ENCODE assay signal across 18 mouse cellular contexts in genomic region chr2:5125506-5125905, GRCm38 (mm10). TPM values are rescaled to one million over a fixed set of nuclear protein-coding genes. Genes with fewer than 3 reads are reported as not detected.
A peak's percentile ranks its signal among the peaks of the same experiment; 100 is the strongest.
DNase-seq lines count a peak whose midpoint lies in the region; ATAC-seq and TF ChIP-seq lines count a peak whose summit lies in the region.
"Had no signal": no experiment of that assay in that cellular context is flagged by ENCODE, and none has a peak within 500 bp of the region (broad histone marks: within the 10 kb centered on the region; RNA-seq: fewer than 3 reads in every experiment).

No protein-coding gene starts in this region.

- peaks cover 15% of the 10 kb centered on the region; the same call in 1 of the 2 replicates for H3K4me1 ChIP-seq in heart, embryonic 15.5 days (replicated peaks)
- H3K4me1 ChIP-seq in lung, embryonic 16.5 days (replicated peaks; ENCODE audit: control insufficient read depth, insufficient read depth, low read length) = peaks cover 5% of the 10 kb centered on the region; the same call in 1 of the 2 replicates
- no peaks in the 10 kb centered on the region for H3K4me1 ChIP-seq in lung, postnatal 0 days (ENCODE audit: insufficient read depth, low read depth, low read length)
- H3K4me1 ChIP-seq in liver, postnatal 0 days (ENCODE audit: insufficient read depth) = no peaks in the 10 kb centered on the region
- H3K4me1 ChIP-seq: forebrain, embryonic 15.5 days had no signal

- H3K4me2 ChIP-seq in heart, embryonic 15.5 days = no peak overlapping the region
- no peak overlapping the region for H3K4me2 ChIP-seq in lung, embryonic 16.5 days (ENCODE audit: low read depth, low read length)
- no peak overlapping the region for H3K4me2 ChIP-seq in lung, postnatal 0 days (replicated peaks; ENCODE audit: low read depth, low read length)
- H3K4me2 ChIP-seq in liver, postnatal 0 days (ENCODE audit: low read depth, low read length) = no peak overlapping the region
- H3K4me2 ChIP-seq: forebrain, embryonic 15.5 days; neural tube, embryonic 13.5 days had no signal

- H3K27ac ChIP-seq in heart, embryonic 15.5 days = peak overlapping the region; percentile 36
- H3K27ac ChIP-seq in lung, embryonic 16.5 days (ENCODE audit: low read length) = no peak overlapping the region
- H3K27ac ChIP-seq in lung, postnatal 0 days (ENCODE audit: low read length) = no peak overlapping the region
- no peak overlapping the region for H3K27ac ChIP-seq in liver, postnatal 0 days (ENCODE audit: low read depth)
- H3K27ac ChIP-seq: forebrain, embryonic 15.5 days; neural tube, embryonic 13.5 days had no signal

- peak; percentile 75 for ATAC-seq in heart, embryonic 15.5 days (replicated peaks; ENCODE audit: insufficient number of reproducible peaks, insufficient read depth, low FRiP score, low read depth)
- ATAC-seq in lung, embryonic 16.5 days (ENCODE audit: low read depth) = 0 out of 2 replicates have a peak, but pooled peaks have one; percentile 36
- ATAC-seq in lung, postnatal 0 days = no peak
- peak; percentile 31; the same call in 1 of the 2 replicates for ATAC-seq in liver, postnatal 0 days
- no peak for ATAC-seq in megakaryocyte progenitor cell, adult 5-6 weeks (replicated peaks; ENCODE audit: poor library complexity)
- ATAC-seq in CD4-positive, CD25-positive, alpha-beta regulatory T cell, adult 4 months = no peak
- ATAC-seq: forebrain, embryonic 15.5 days; midbrain, embryonic 16.5 days; Patski had no signal

- H3K9ac ChIP-seq in heart, embryonic 15.5 days = no peak overlapping the region
- no peak overlapping the region for H3K9ac ChIP-seq in lung, embryonic 16.5 days (ENCODE audit: low read length)
- H3K9ac ChIP-seq in lung, postnatal 0 days (replicated peaks; ENCODE audit: low read depth) = no peak overlapping the region
- no peak overlapping the region for H3K9ac ChIP-seq in liver, postnatal 0 days (replicated peaks)
- H3K9ac ChIP-seq: forebrain, embryonic 15.5 days; neural tube, embryonic 13.5 days had no signal

- H3K36me3 ChIP-seq in heart, embryonic 15.5 days = no peaks in the 10 kb centered on the region
- H3K36me3 ChIP-seq in lung, embryonic 16.5 days (ENCODE audit: control insufficient read depth, insufficient read depth, low read length) = no peaks in the 10 kb centered on the region
- H3K36me3 ChIP-seq in lung, postnatal 0 days (ENCODE audit: insufficient read depth, low read length) = no peaks in the 10 kb centered on the region
- no peaks in the 10 kb centered on the region for H3K36me3 ChIP-seq in liver, postnatal 0 days (replicated peaks; ENCODE audit: insufficient read depth, low read length)
- H3K36me3 ChIP-seq: forebrain, embryonic 15.5 days; neural tube, embryonic 13.5 days had no signal

- H3K27me3 ChIP-seq in heart, embryonic 15.5 days = no peaks in the 10 kb centered on the region
- no peaks in the 10 kb centered on the region for H3K27me3 ChIP-seq in lung, embryonic 16.5 days (ENCODE audit: control insufficient read depth, insufficient read depth, low read depth, low read length)
- H3K27me3 ChIP-seq in lung, postnatal 0 days (replicated peaks; ENCODE audit: insufficient read depth, low read length) = no peaks in the 10 kb centered on the region
- H3K27me3 ChIP-seq in liver, postnatal 0 days (ENCODE audit: insufficient read depth, low read length) = no peaks in the 10 kb centered on the region
- H3K27me3 ChIP-seq: forebrain, embryonic 15.5 days; neural tube, embryonic 13.5 days; Patski had no signal

- 6% methylated on average over 6 of the region's 6 CpGs for WGBS in heart, embryonic 15.5 days
- WGBS in lung, embryonic 16.5 days = 13% methylated on average over 6 of the region's 6 CpGs
- WGBS in lung, postnatal 0 days = 11% methylated on average over 6 of the region's 6 CpGs
- WGBS in liver, postnatal 0 days (ENCODE audit: insufficient replicate concordance) = 23% methylated on average over 6 of the region's 6 CpGs

- TF ChIP-seq EP300 in lung, postnatal 0 days (IDR thresholded peaks at IDR 0.05) = no peak
- peak; percentile 34; the same call in 1 of the 2 replicates for TF ChIP-seq EP300 in liver, postnatal 0 days (IDR thresholded peaks at IDR 0.05; ENCODE audit: low read depth)

- no peaks in the 10 kb centered on the region for H3K9me3 ChIP-seq in heart, embryonic 15.5 days (replicated peaks)
- H3K9me3 ChIP-seq in lung, embryonic 16.5 days (ENCODE audit: control insufficient read depth, low read length) = no peaks in the 10 kb centered on the region
- no peaks in the 10 kb centered on the region for H3K9me3 ChIP-seq in lung, postnatal 0 days (ENCODE audit: low read length)
- no peaks in the 10 kb centered on the region for H3K9me3 ChIP-seq in liver, postnatal 0 days (ENCODE audit: low read length)
- H3K9me3 ChIP-seq: forebrain, embryonic 15.5 days had no signal

- TF ChIP-seq CTCF in lung, postnatal 0 days (IDR thresholded peaks at IDR 0.05) = no peak
- no peak for TF ChIP-seq CTCF in liver, postnatal 0 days (IDR thresholded peaks at IDR 0.05; ENCODE audit: low read depth)

- DNase-seq in heart, postnatal 10 days = no peak
- DNase-seq in lung, postnatal 0 days (ENCODE audit: low spot score) = no peak
- DNase-seq in kidney, postnatal 10 days = peak; percentile 53
- no peak for DNase-seq in liver, postnatal 0 days
- DNase-seq: cerebellum, postnatal 14 days; gastrocnemius, postnatal 10 days; left cerebral cortex, postnatal 4 days; lung, postnatal 4 days; right cerebral cortex, adult 18-20 months; thymus, adult 18-20 months had no signal

- intact Hi-C loops in heart, postnatal 10 days (cut with DNase I) = no loop called here

- H3K4me3 ChIP-seq in heart, embryonic 15.5 days = no peak overlapping the region
- H3K4me3 ChIP-seq in lung, embryonic 16.5 days (ENCODE audit: low read length) = no peak overlapping the region
- H3K4me3 ChIP-seq in lung, postnatal 0 days (ENCODE audit: low read depth, low read length) = no peak overlapping the region
- H3K4me3 ChIP-seq in liver, postnatal 0 days (ENCODE audit: low read depth, low read length) = no peak overlapping the region
- H3K4me3 ChIP-seq: forebrain, embryonic 15.5 days; neural tube, embryonic 13.5 days had no signal

RNA-seq across cellular contexts. Expression of gene Ccdc3, which starts 12.1 kb away (rescaled TPM):
- 6.8 and 9.4 TPM in 2 replicates for polyA plus RNA-seq in heart, embryonic 15.5 days (2015; fragmentation: Nextera tagmentation; extraction: Ambion mirVana)
- total RNA-seq in heart, postnatal 10 days (2021) = 1 to 10 TPM; 8.2 to 8.6 TPM
- 1.6 and 1.9 TPM in 2 replicates for polyA plus RNA-seq in lung, embryonic 16.5 days (2015; fragmentation: Nextera tagmentation; extraction: Ambion mirVana)
- 6.5 TPM in 2 replicates for polyA plus RNA-seq in lung, postnatal 0 days (2015; fragmentation: Nextera tagmentation; extraction: Ambion mirVana)
- polyA plus RNA-seq in liver, postnatal 0 days (2015; fragmentation: Nextera tagmentation; extraction: Ambion mirVana) = 2.6 and 3.2 TPM in 2 replicates
- total RNA-seq in megakaryocyte progenitor cell, adult 5-6 weeks (2015) = not detected in 2 replicates
- not detected in 2 replicates for total RNA-seq in megakaryocyte progenitor cell, adult 5-6 weeks (2017)
- not detected for polyA plus RNA-seq in CD4-positive, CD25-positive, alpha-beta regulatory T cell, adult 4 months (2017; shearing (Covaris generic))

Comparison
In these comparisons a context has a peak if more than half of its experiments do, and no peak if none do; other contexts are left out.
1. ATAC-seq: peak in heart, embryonic 15.5 days (single experiment), lung, embryonic 16.5 days (single experiment) and liver, postnatal 0 days (single experiment); none in lung, postnatal 0 days (single experiment), megakaryocyte progenitor cell, adult 5-6 weeks (single experiment) and CD4-positive, CD25-positive, alpha-beta regulatory T cell, adult 4 months (single experiment).